Mouse (Mus musculus): ENCODE results near the gene Wdr5b. TPM values are rescaled to one million over a fixed set of nuclear protein-coding genes. Genes with fewer than 3 reads are reported as not detected.
"Not testable (repeated sequence)": the region's sequence is repeated elsewhere in the genome, so short reads cannot be mapped to it uniquely, and the experiment has no call there.

The Wdr5b gene
- polyA plus RNA-seq (2015; fragmentation: Nextera tagmentation; extraction: Ambion mirVana), result 6.5 and 6.9 TPM in 2 replicates

DNA sequence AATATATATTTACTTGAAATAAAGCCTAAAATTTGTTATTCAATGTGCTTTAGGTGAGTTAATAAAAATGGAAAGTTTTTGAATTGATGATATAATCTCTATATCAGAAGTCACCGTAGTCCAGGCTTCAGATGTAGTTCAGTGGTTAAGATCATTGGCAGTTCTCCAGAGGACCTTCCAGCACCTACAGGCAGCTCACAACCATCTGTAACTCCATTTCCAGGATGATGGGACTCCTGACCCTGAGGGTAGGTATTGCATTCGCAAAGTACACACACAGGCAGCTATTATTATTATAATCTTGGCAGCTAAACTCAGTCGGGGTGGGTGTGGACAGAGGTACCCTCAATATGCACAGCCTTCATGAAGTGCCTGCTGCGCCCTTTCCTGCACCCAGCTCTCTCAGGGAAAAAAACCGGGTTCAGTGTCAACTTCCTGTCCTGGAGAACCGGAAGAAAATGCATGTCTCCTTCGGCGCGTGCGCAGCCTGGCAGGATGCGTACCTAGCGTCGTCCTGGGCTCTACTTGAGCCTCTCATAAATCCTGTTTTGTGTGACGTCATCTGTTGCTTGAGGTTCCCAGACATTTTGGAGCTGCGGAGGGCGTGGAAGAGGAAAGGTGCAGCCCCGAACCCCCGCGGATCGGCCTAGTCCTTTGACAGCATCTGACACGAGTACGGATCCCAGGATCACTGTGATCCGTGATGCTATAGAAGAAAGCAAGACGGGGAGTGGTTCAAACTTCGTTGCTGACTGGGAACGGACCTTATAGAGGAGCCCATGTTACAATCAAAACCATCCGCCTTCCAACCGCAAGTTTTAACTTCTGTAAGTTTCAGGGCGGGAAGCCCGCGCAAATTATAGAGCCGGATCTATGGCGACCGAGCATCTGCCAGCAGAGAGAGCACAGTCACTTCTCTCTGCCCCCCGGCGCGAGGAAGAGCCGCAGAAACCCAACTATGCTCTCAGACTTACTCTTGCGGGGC, at the start of gene Wdr5b:
TSS of gene Wdr5b (plus strand) at position 551 of the 985 bp plus-strand sequence.
- Histone ChIP-seq H3K27ac (ENCODE audit: low read length) (peak within 1 kb of the TSS; percentile 94), H3K9ac (ENCODE audit: low read length) (peak within 1 kb of the TSS; percentile 88), H3K4me3 (ENCODE audit: low read length) (peak within 1 kb of the TSS; percentile 81), H3K9me3 (replicated peaks; ENCODE audit: control insufficient read depth, low read length) (no peaks in the 10 kb centered on the region), H3K4me2 (ENCODE audit: low read depth, low read length) (peak within 1 kb of the TSS; percentile 89), H3K27me3 (ENCODE audit: control insufficient read depth, insufficient read depth, low read length) (no peaks in the 10 kb centered on the region), H3K4me1 (ENCODE audit: control insufficient read depth, insufficient read depth, low read length) (peaks cover 31% of the 10 kb centered on the region), H3K36me3 (ENCODE audit: control insufficient read depth, insufficient read depth) (peaks cover 27% of the 10 kb centered on the region)
- 3% methylated on average over 39 of the region's 39 CpGs for WGBS
- peak; percentile 94 for ATAC-seq (replicated peaks; ENCODE audit: extremely low read depth, insufficient read depth, low FRiP score)

DNA sequence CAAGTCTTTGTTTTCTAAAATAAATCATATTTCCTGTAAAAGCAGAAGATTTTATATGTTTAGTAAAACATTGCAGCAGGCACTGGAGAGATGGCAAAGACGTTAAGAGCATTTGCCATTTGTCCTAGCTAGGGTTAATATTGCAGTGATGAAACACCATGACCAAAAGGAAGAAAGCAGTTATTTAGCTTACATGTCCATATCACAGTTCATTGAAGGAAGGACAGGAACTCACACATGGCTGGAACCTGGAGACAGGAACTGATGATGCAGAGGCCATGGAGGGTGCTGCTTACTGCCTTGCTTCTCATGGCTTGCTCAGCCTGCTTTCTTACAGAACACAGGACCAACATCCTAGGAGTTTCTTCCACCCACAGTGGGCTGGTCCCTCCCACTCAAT, 48.6 kb upstream of the Wdr5b start:
- Histone ChIP-seq H3K9me3 (replicated peaks; ENCODE audit: control insufficient read depth, low read length) (no peaks in the 10 kb centered on the region), H3K36me3 (ENCODE audit: control insufficient read depth, insufficient read depth) (no peaks in the 10 kb centered on the region), H3K4me1 (ENCODE audit: control insufficient read depth, insufficient read depth, low read length) (no peaks in the 10 kb centered on the region), H3K27ac (ENCODE audit: low read length) (no peak overlapping the region), H3K4me2 (ENCODE audit: low read depth, low read length) (no peak overlapping the region), H3K4me3 (ENCODE audit: low read length) (no peak overlapping the region), H3K9ac (ENCODE audit: low read length) (no peak overlapping the region), H3K27me3 (ENCODE audit: control insufficient read depth, insufficient read depth, low read length) (no peaks in the 10 kb centered on the region)
- 75% methylated on average over 1 of the region's 1 CpGs for WGBS
- ATAC-seq (replicated peaks; ENCODE audit: extremely low read depth, insufficient read depth, low FRiP score), result no peak

DNA sequence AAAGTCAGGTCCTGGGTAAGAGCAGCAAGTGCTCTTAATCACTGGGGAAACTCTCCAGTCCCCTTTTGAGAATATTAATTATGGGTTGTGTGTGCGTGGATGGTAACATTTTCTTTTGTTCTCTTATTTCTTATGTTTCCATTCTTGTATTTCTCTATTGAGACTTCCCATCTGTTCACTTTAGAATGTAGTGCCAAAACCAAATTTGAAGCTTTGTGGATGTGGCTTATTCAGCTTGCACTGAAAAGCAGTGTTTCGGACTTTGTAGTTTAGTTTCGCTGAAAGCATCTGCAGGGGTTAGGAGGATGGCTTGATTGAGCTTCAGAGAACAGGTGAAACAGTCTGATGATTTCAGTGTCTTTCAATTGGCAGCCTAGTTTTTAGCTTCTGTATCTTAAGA, 47.7 kb upstream of the Wdr5b start:
- Histone ChIP-seq H3K36me3 (ENCODE audit: control insufficient read depth, insufficient read depth) (no peaks in the 10 kb centered on the region), H3K9me3 (replicated peaks; ENCODE audit: control insufficient read depth, low read length) (no peaks in the 10 kb centered on the region), H3K4me2 (ENCODE audit: low read depth, low read length) (no peak overlapping the region), H3K27me3 (ENCODE audit: control insufficient read depth, insufficient read depth, low read length) (no peaks in the 10 kb centered on the region), H3K27ac (ENCODE audit: low read length) (no peak overlapping the region), H3K4me1 (ENCODE audit: control insufficient read depth, insufficient read depth, low read length) (no peaks in the 10 kb centered on the region), H3K4me3 (ENCODE audit: low read length) (no peak overlapping the region), H3K9ac (ENCODE audit: low read length) (no peak overlapping the region)
- ATAC-seq (replicated peaks; ENCODE audit: extremely low read depth, insufficient read depth, low FRiP score), result no peak
- WGBS, result 88% methylated on average over 3 of the region's 3 CpGs

DNA sequence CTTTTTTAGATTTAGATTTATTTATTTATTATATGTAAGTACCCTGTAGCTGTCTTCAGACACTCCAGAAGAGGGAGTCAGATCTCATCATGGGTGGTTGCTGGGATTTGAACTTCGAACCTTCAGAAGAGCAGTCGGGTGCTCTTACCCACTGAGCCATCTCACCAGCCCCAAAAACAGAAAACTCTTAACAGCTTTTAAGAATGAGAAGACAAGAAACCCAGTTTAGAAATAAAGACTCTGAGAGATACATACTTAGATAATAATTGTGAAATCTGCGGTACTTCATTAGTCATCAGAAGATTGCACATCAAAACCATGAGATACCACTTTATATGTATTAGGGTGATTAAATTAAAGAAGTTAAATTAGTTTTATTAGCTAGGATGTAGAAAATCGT, 42.1 kb upstream of the Wdr5b start:
- not testable (repeated sequence) for H3K9ac ChIP-seq (ENCODE audit: low read length); H3K9me3 ChIP-seq (replicated peaks; ENCODE audit: control insufficient read depth, low read length); H3K4me1 ChIP-seq (ENCODE audit: control insufficient read depth, insufficient read depth, low read length); H3K36me3 ChIP-seq (ENCODE audit: control insufficient read depth, insufficient read depth); H3K4me2 ChIP-seq (ENCODE audit: low read depth, low read length); H3K4me3 ChIP-seq (ENCODE audit: low read length); ATAC-seq (replicated peaks; ENCODE audit: extremely low read depth, insufficient read depth, low FRiP score); H3K27ac ChIP-seq (ENCODE audit: low read length); H3K27me3 ChIP-seq (ENCODE audit: control insufficient read depth, insufficient read depth, low read length)
- WGBS, result 92% methylated on average over 4 of the region's 4 CpGs

- no peaks in the 10 kb centered on the region for H3K4me1 ChIP-seq (ENCODE audit: control insufficient read depth, insufficient read depth, low read length)
- no peak overlapping the region for H3K27ac ChIP-seq (ENCODE audit: low read length)
- no peak for ATAC-seq (replicated peaks; ENCODE audit: extremely low read depth, insufficient read depth, low FRiP score)
- WGBS, result 94% methylated on average over 3 of the region's 3 CpGs
- H3K36me3 ChIP-seq (ENCODE audit: control insufficient read depth, insufficient read depth), result peaks cover 12% of the 10 kb centered on the region; the same call in 1 of the 2 replicates
- no peak overlapping the region for H3K9ac ChIP-seq (ENCODE audit: low read length)
- no peak overlapping the region for H3K4me2 ChIP-seq (ENCODE audit: low read depth, low read length)
- H3K27me3 ChIP-seq (ENCODE audit: control insufficient read depth, insufficient read depth, low read length), result no peaks in the 10 kb centered on the region
- H3K9me3 ChIP-seq (replicated peaks; ENCODE audit: control insufficient read depth, low read length), result no peaks in the 10 kb centered on the region
- no peak overlapping the region for H3K4me3 ChIP-seq (ENCODE audit: low read length)
Observed at GRCm38 (mm10) chr16:36008396-36008795, 32.6 kb upstream of the Wdr5b start.

- Histone ChIP-seq H3K27me3 (ENCODE audit: control insufficient read depth, insufficient read depth, low read length) (no peaks in the 10 kb centered on the region), H3K9me3 (replicated peaks; ENCODE audit: control insufficient read depth, low read length) (no peaks in the 10 kb centered on the region), H3K27ac (ENCODE audit: low read length) (no peak overlapping the region), H3K4me2 (ENCODE audit: low read depth, low read length) (no peak overlapping the region), H3K9ac (ENCODE audit: low read length) (no peak overlapping the region), H3K36me3 (ENCODE audit: control insufficient read depth, insufficient read depth) (peaks cover 22% of the 10 kb centered on the region), H3K4me1 (ENCODE audit: control insufficient read depth, insufficient read depth, low read length) (no peaks in the 10 kb centered on the region), H3K4me3 (ENCODE audit: low read length) (no peak overlapping the region)
- ATAC-seq (replicated peaks; ENCODE audit: extremely low read depth, insufficient read depth, low FRiP score), result no peak
- 88% methylated on average over 1 of the region's 1 CpGs for WGBS
Observed at GRCm38 (mm10) chr16:36016335-36016734, 24.7 kb upstream of the Wdr5b start.

GRCm38 (mm10) chr16:36028120-36028519, 12.9 kb upstream of the Wdr5b start:
- not testable (repeated sequence) for H3K9ac ChIP-seq (ENCODE audit: low read length); H3K27ac ChIP-seq (ENCODE audit: low read length); H3K4me1 ChIP-seq (ENCODE audit: control insufficient read depth, insufficient read depth, low read length); H3K27me3 ChIP-seq (ENCODE audit: control insufficient read depth, insufficient read depth, low read length); H3K9me3 ChIP-seq (replicated peaks; ENCODE audit: control insufficient read depth, low read length); ATAC-seq (replicated peaks; ENCODE audit: extremely low read depth, insufficient read depth, low FRiP score); H3K4me3 ChIP-seq (ENCODE audit: low read length); H3K4me2 ChIP-seq (ENCODE audit: low read depth, low read length)
- peaks cover 27% of the 10 kb centered on the region for H3K36me3 ChIP-seq (ENCODE audit: control insufficient read depth, insufficient read depth)
- 90% methylated on average over 1 of the region's 2 CpGs for WGBS

- 18% methylated on average over 11 of the region's 11 CpGs for WGBS
Observed at GRCm38 (mm10) chr16:36041625-36042020, 633 bp downstream of the Wdr5b start.

DNA sequence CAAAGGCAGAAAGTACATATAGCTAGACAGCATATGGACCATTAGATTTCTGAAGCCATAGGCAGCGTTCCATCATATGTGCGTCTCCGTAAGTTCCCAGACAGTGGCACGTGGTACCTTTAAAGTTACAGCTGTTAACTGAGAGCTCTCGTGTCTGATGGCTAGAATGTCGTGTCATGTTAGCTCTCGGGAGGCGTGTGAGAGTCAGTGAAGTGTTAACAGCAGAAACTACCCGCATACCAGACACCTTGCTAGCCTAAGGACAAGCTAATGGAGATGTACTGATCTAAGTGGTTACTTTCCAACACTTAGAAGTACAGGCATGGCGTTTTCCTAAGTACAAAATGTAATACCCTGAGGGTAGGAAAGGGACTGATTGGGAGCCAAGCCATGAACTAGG, 2.1 kb downstream of the Wdr5b start:
- no peaks in the 10 kb centered on the region for H3K27me3 ChIP-seq (ENCODE audit: control insufficient read depth, insufficient read depth, low read length)
- H3K9ac ChIP-seq (ENCODE audit: low read length), result no peak overlapping the region
- no peaks in the 10 kb centered on the region for H3K9me3 ChIP-seq (replicated peaks; ENCODE audit: control insufficient read depth, low read length)
- H3K4me3 ChIP-seq (ENCODE audit: low read length), result no peak overlapping the region
- no peak for ATAC-seq (replicated peaks; ENCODE audit: extremely low read depth, insufficient read depth, low FRiP score)
- peak overlapping the region; percentile 7; the same call in 1 of the 2 replicates for H3K4me2 ChIP-seq (ENCODE audit: low read depth, low read length)
- peak overlapping the region; percentile 54 for H3K27ac ChIP-seq (ENCODE audit: low read length)
- H3K4me1 ChIP-seq (ENCODE audit: control insufficient read depth, insufficient read depth, low read length), result peaks cover 31% of the 10 kb centered on the region
- 48% methylated on average over 10 of the region's 10 CpGs for WGBS
- H3K36me3 ChIP-seq (ENCODE audit: control insufficient read depth, insufficient read depth), result peaks cover 45% of the 10 kb centered on the region

More at GRCm38 (mm10) chr16:36041625-36042020, 633 bp downstream of the Wdr5b start:
- H3K9me3 ChIP-seq (replicated peaks; ENCODE audit: control insufficient read depth, low read length), result no peaks in the 10 kb centered on the region
- peak overlapping the region; percentile 81 for H3K4me3 ChIP-seq (ENCODE audit: low read length)
- peak overlapping the region; percentile 89 for H3K4me2 ChIP-seq (ENCODE audit: low read depth, low read length)
- peaks cover 31% of the 10 kb centered on the region for H3K4me1 ChIP-seq (ENCODE audit: control insufficient read depth, insufficient read depth, low read length)
- H3K9ac ChIP-seq (ENCODE audit: low read length), result peak overlapping the region; percentile 88
- no peak for ATAC-seq (replicated peaks; ENCODE audit: extremely low read depth, insufficient read depth, low FRiP score)
- H3K36me3 ChIP-seq (ENCODE audit: control insufficient read depth, insufficient read depth), result peaks cover 34% of the 10 kb centered on the region
- H3K27ac ChIP-seq (ENCODE audit: low read length), result peak overlapping the region; percentile 94
- H3K27me3 ChIP-seq (ENCODE audit: control insufficient read depth, insufficient read depth, low read length), result no peaks in the 10 kb centered on the region

All from heart, embryonic 16.5 days (tissue).